Mouse (Mus musculus): ENCODE results near the gene Chka.

Gene Chka

GRCm38 (mm10) chr19:3922661-3923371 lies 71.2 kb downstream of the Chka start:
- no peak for DNase-seq

- DNase-seq = no peak
Measured at GRCm38 (mm10) chr19:3923586-3923985, 72.0 kb downstream of the Chka start.

- no peak for DNase-seq
Measured at GRCm38 (mm10) chr19:3924190-3924589, 72.6 kb downstream of the Chka start.

- DNase-seq = no peak
Measured at GRCm38 (mm10) chr19:3924868-3925267, 73.3 kb downstream of the Chka start.

- no peak for DNase-seq
Measured at GRCm38 (mm10) chr19:3925859-3926258, 74.3 kb downstream of the Chka start.

- DNase-seq = no peak
Measured at GRCm38 (mm10) chr19:3926279-3926678, 74.7 kb downstream of the Chka start.

GRCm38 (mm10) chr19:3926685-3927084 lies 75.1 kb downstream of the Chka start:
- DNase-seq = no peak

GRCm38 (mm10) chr19:3927989-3928388 lies 76.4 kb downstream of the Chka start:
- DNase-seq = no peak

- DNase-seq = no peak
Measured at GRCm38 (mm10) chr19:3928779-3929178, 77.2 kb downstream of the Chka start.

- peak; percentile 92 for DNase-seq
Measured at GRCm38 (mm10) chr19:3929211-3929941, 77.8 kb downstream of the Chka start, which contains the start of gene Aldh3b1. Gene Aldh3b1, minus strand, starts transcription at chr19:3929808.

GRCm38 (mm10) chr19:3930262-3931057 lies 78.9 kb downstream of the Chka start:
- DNase-seq = no peak

GRCm38 (mm10) chr19:3931716-3932115 lies 80.1 kb downstream of the Chka start:
- DNase-seq = no peak

GRCm38 (mm10) chr19:3935032-3935895 lies 83.7 kb downstream of the Chka start, which contains the start of gene Unc93b1:
Gene Unc93b1, plus strand, starts transcription at chr19:3935186.
- peak; percentile 73 for DNase-seq

- DNase-seq = peak; percentile 69
Measured at GRCm38 (mm10) chr19:3935896-3936850, 84.6 kb downstream of the Chka start.

- no peak for DNase-seq
Measured at GRCm38 (mm10) chr19:3942315-3942714, 90.7 kb downstream of the Chka start.

- peak; percentile 52 for DNase-seq
Measured at GRCm38 (mm10) chr19:3942986-3943735, 91.6 kb downstream of the Chka start.
